Mouse (Mus musculus) Patski (cell line): ENCODE results near the gene Oxct2a. TPM values are rescaled to one million over a fixed set of nuclear protein-coding genes. Genes with fewer than 3 reads are reported as not detected.
"Not testable (repeated sequence)": the region's sequence is repeated elsewhere in the genome, so short reads cannot be mapped to it uniquely, and the experiment has no call there.

ENCODE experiments used
- ATAC-seq: fragments of 100-300 bp; one replicate; pipeline ENCODE4 v1.8.0; 2021
- CTCF ChIA-PET: fragments of 350-600 bp; sonication (Branson Sonifier 250); formaldehyde crosslinking; loops from one replicate; lab custom pipeline; 2022; ENCODE audit warnings: inconsistent platforms; lab: Charles Lee
- POLR2A ChIA-PET: fragments of 350-600 bp; sonication (Branson Sonifier 250); formaldehyde crosslinking; loops from one replicate; lab custom pipeline; 2022; ENCODE audit warnings: antibody characterized with exemption, inconsistent platforms; lab: Charles Lee
- DNase-seq: peaks from one replicate; pipeline ENCODE4 v3.0.0-alpha.2; 2011; ENCODE audit warnings: low read depth, low spot score
- H3K27me3 ChIP-seq: fragments of 371-371 bp; one replicate; pipeline ENCODE4 v1.5.1; 2021
- CTCF ChIP-seq: fragments of 100-300 bp; IDR thresholded peaks from one replicate; pipeline ENCODE4 v1.5.1; 2021
- in situ Hi-C: fragments of 300-500 bp; cut with MboI; formaldehyde crosslinking; loops from 3 replicates; pipeline ENCODE4 v1.11.1; 2018; ENCODE audit warnings: low pct_unique_long_range_greater_than_20kb, mixed read lengths
- polyA plus RNA-seq: library from polyadenylated mRNA; unstranded; gene quantifications from one replicate; pipeline ENCODE4 v1.2.3, GENCODE M21; 2021

Oxct2a gene
- polyA plus RNA-seq, 1 experiment from 2014 or later, result not detected

GRCm38 (mm10) chr4:123313010-123313409 is 10.4 kb downstream of the Oxct2a start:
- H3K27me3 ChIP-seq, result no peaks in the 10 kb centered on the region
- in situ Hi-C loops, result no loop called here
- ChIA-PET CTCF (no interaction called here), POLR2A (no interaction called here)
- ATAC-seq, result no peak
- no peak for DNase-seq
- TF ChIP-seq CTCF, result no peak

GRCm38 (mm10) chr4:123311845-123312244 is 11.6 kb downstream of the Oxct2a start:
- H3K27me3 ChIP-seq, result no peaks in the 10 kb centered on the region
- no peak for TF ChIP-seq CTCF
- in situ Hi-C loops, result no loop called here
- no peak for ATAC-seq
- POLR2A ChIA-PET, result no interaction called here
- DNase-seq, result no peak
- CTCF ChIA-PET, result no interaction called here

GRCm38 (mm10) chr4:123308292-123308691 is 15.1 kb downstream of the Oxct2a start:
- no peak for ATAC-seq
- POLR2A ChIA-PET, result interaction anchor here (0.6 kb wide), 2 partner anchors 135 to 340 kb away, joined by 3 read pairs; no protein-coding TSS in a partner anchor
- in situ Hi-C loops, result loop anchor here (10.0 kb wide), 1 partner anchor 367 kb away; no protein-coding TSS in a partner anchor

GRCm38 (mm10) chr4:123306999-123307398 is 16.4 kb downstream of the Oxct2a start:
- POLR2A ChIA-PET, result no interaction called here
- CTCF ChIA-PET, result interaction anchor here (0.7 to 2.0 kb wide), 2 partner anchors 13 to 61 kb away, joined by 3 to 5 read pairs; no protein-coding TSS in a partner anchor
- TF ChIP-seq CTCF, result no peak
- in situ Hi-C loops, result loop anchor here (10.0 kb wide), 1 partner anchor 368 kb away; no protein-coding TSS in a partner anchor
- no peaks in the 10 kb centered on the region for H3K27me3 ChIP-seq
- no peak for ATAC-seq
- no peak for DNase-seq

More at GRCm38 (mm10) chr4:123308292-123308691, 15.1 kb downstream of the Oxct2a start:
- CTCF ChIA-PET, result interaction anchor here (1.4 kb wide), 1 partner anchor 36 kb away, joined by 3 read pairs; no protein-coding TSS in a partner anchor
- no peak for TF ChIP-seq CTCF
- H3K27me3 ChIP-seq, result no peaks in the 10 kb centered on the region
- no peak for DNase-seq

GRCm38 (mm10) chr4:123305789-123306188 is 17.6 kb downstream of the Oxct2a start:
- POLR2A ChIA-PET, result no interaction called here
- CTCF ChIA-PET, result interaction anchor here (0.6 to 2.0 kb wide), 11 partner anchors 9 to 228 kb away, joined by 3 to 8 read pairs (median 4); no protein-coding TSS in a partner anchor
- DNase-seq, result no peak
- TF ChIP-seq CTCF, result peak; percentile 77
- H3K27me3 ChIP-seq, result no peaks in the 10 kb centered on the region
- ATAC-seq, result peak; percentile 60
- in situ Hi-C loops, result loop anchor here (10.0 kb wide), 1 partner anchor 369 kb away; no protein-coding TSS in a partner anchor

- TF ChIP-seq CTCF, result no peak
These were observed 24.3 kb downstream of the Oxct2a start for GRCm38 (mm10) chr4:123298980-123299670.

GRCm38 (mm10) chr4:123298226-123298625 is 25.2 kb downstream of the Oxct2a start:
- in situ Hi-C loops, result no loop called here
- ATAC-seq, result no peak
- ChIA-PET POLR2A (no interaction called here), CTCF (no interaction called here)
- no peak for DNase-seq
- no peak for TF ChIP-seq CTCF
- no peaks in the 10 kb centered on the region for H3K27me3 ChIP-seq

More at GRCm38 (mm10) chr4:123298980-123299670, 24.3 kb downstream of the Oxct2a start:
- in situ Hi-C loops, result no loop called here
- CTCF ChIA-PET, result no interaction called here
- POLR2A ChIA-PET, result no interaction called here
- no peaks in the 10 kb centered on the region for H3K27me3 ChIP-seq
- no peak for DNase-seq
- no peak for ATAC-seq

GRCm38 (mm10) chr4:123297195-123297960 is 26.1 kb downstream of the Oxct2a start:
- H3K27me3 ChIP-seq, result no peaks in the 10 kb centered on the region
- POLR2A ChIA-PET, result no interaction called here
- DNase-seq (no peak), ATAC-seq (no peak)
- in situ Hi-C loops, result no loop called here
- CTCF ChIA-PET, result interaction anchor here (1.1 kb wide), 1 partner anchor 8 kb away, joined by 3 read pairs; no protein-coding TSS in a partner anchor
- no peak for TF ChIP-seq CTCF

- no peak for DNase-seq
- ATAC-seq, result no peak
- H3K27me3 ChIP-seq, result no peaks in the 10 kb centered on the region
- in situ Hi-C loops, result no loop called here
- TF ChIP-seq CTCF, result no peak
- CTCF ChIA-PET, result no interaction called here
- POLR2A ChIA-PET, result no interaction called here
These were observed 27.3 kb downstream of the Oxct2a start for GRCm38 (mm10) chr4:123296148-123296534.

- DNase-seq (no peak), ATAC-seq (no peak)
- TF ChIP-seq CTCF, result no peak
- CTCF ChIA-PET, result no interaction called here
- in situ Hi-C loops, result no loop called here
- no peaks in the 10 kb centered on the region for H3K27me3 ChIP-seq
- POLR2A ChIA-PET, result no interaction called here
These were observed 27.8 kb downstream of the Oxct2a start for GRCm38 (mm10) chr4:123295516-123296147.

- POLR2A ChIA-PET, in situ Hi-C loops, CTCF ChIA-PET, DNase-seq, H3K27me3 ChIP-seq, ATAC-seq: not testable (repeated sequence)
These were observed 28.4 kb downstream of the Oxct2a start for GRCm38 (mm10) chr4:123295026-123295425.
